Mouse (Mus musculus): ENCODE data around the gene Mgrn1.

Mgrn1 gene

GRCm38 (mm10) chr16:4885760-4886689 is at the start of gene Mgrn1:
Gene Mgrn1, plus strand, starts transcription at chr16:4886249.
- H3K9me3 ChIP-seq (ENCODE audit: low read length) = no peaks in the 10 kb centered on the region

DNA sequence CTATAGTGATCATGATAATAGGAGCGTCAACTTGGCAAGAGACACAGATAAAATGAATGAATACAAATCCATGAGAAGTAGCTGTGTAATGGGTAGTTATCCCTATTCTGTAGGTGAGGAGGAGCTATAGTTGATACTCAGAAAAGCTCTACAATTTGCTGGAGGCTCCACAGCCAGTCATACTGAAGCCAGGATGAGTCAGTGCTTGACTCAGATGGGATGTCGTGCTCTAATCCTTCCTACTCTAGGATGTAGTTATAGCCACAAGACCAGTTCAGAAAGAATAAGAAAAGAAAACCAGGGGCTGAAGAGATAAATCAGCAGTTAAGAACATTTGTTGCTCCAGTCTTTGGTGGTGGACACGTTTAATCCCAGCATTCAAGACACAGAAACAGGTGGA is 48.4 kb upstream of the Mgrn1 start:
- no peak for TF ChIP-seq POU5F1 (IDR thresholded peaks at IDR 0.05; ENCODE audit: borderline replicate concordance, low read length)
- no peak for TF ChIP-seq CTCF (conservative IDR thresholded peaks at IDR 0.05; ENCODE audit: low read length)
- no peak for TF ChIP-seq NANOG (IDR thresholded peaks at IDR 0.05; ENCODE audit: borderline replicate concordance, low read length)

More at GRCm38 (mm10) chr16:4885760-4886689, at the start of gene Mgrn1:
- Histone ChIP-seq H3K27me3 (ENCODE audit: insufficient read depth, low read length) (no peaks in the 10 kb centered on the region), H3K4me1 (replicated peaks; ENCODE audit: low read depth, low read length) (peaks cover 79% of the 10 kb centered on the region), H3K4me3 (replicated peaks; ENCODE audit: low read length) (peak within 1 kb of the TSS; percentile 94), H3K36me3 (ENCODE audit: insufficient read depth, low read length) (peaks cover 18% of the 10 kb centered on the region)
- TF ChIP-seq POU5F1 (IDR thresholded peaks at IDR 0.05; ENCODE audit: borderline replicate concordance, low read length) = no peak
- TF ChIP-seq CTCF (conservative IDR thresholded peaks at IDR 0.05; ENCODE audit: low read length) = no peak
- TF ChIP-seq NANOG (IDR thresholded peaks at IDR 0.05; ENCODE audit: borderline replicate concordance, low read length) = no peak

GRCm38 (mm10) chr16:4839552-4839951 is 46.5 kb upstream of the Mgrn1 start:
- Histone ChIP-seq H3K4me1 (replicated peaks; ENCODE audit: low read depth, low read length) (no peaks in the 10 kb centered on the region), H3K36me3 (ENCODE audit: insufficient read depth, low read length) (no peaks in the 10 kb centered on the region), H3K4me3 (replicated peaks; ENCODE audit: low read length) (no peak overlapping the region), H3K9me3 (ENCODE audit: low read length) (no peaks in the 10 kb centered on the region), H3K27me3 (ENCODE audit: insufficient read depth, low read length) (peaks cover 27% of the 10 kb centered on the region)
- TF ChIP-seq POU5F1 (IDR thresholded peaks at IDR 0.05; ENCODE audit: borderline replicate concordance, low read length) = no peak
- TF ChIP-seq NANOG (IDR thresholded peaks at IDR 0.05; ENCODE audit: borderline replicate concordance, low read length) = no peak
- no peak for TF ChIP-seq CTCF (conservative IDR thresholded peaks at IDR 0.05; ENCODE audit: low read length)

More for the DNA sequence above, 48.4 kb upstream of the Mgrn1 start:
- Histone ChIP-seq H3K36me3 (ENCODE audit: insufficient read depth, low read length) (no peaks in the 10 kb centered on the region), H3K27me3 (ENCODE audit: insufficient read depth, low read length) (peaks cover 31% of the 10 kb centered on the region), H3K4me1 (replicated peaks; ENCODE audit: low read depth, low read length) (no peaks in the 10 kb centered on the region), H3K9me3 (ENCODE audit: low read length) (no peaks in the 10 kb centered on the region), H3K4me3 (replicated peaks; ENCODE audit: low read length) (no peak overlapping the region)

- TF ChIP-seq CTCF (conservative IDR thresholded peaks at IDR 0.05; ENCODE audit: low read length) (no peak), NANOG (IDR thresholded peaks at IDR 0.05; ENCODE audit: borderline replicate concordance, low read length) (no peak), POU5F1 (IDR thresholded peaks at IDR 0.05; ENCODE audit: borderline replicate concordance, low read length) (no peak)
- no peaks in the 10 kb centered on the region for H3K9me3 ChIP-seq (ENCODE audit: low read length)
- no peak overlapping the region for H3K4me3 ChIP-seq (replicated peaks; ENCODE audit: low read length)
- peaks cover 23% of the 10 kb centered on the region for H3K27me3 ChIP-seq (ENCODE audit: insufficient read depth, low read length)
- no peaks in the 10 kb centered on the region for H3K4me1 ChIP-seq (replicated peaks; ENCODE audit: low read depth, low read length)
- H3K36me3 ChIP-seq (ENCODE audit: insufficient read depth, low read length) = no peaks in the 10 kb centered on the region
Measured at GRCm38 (mm10) chr16:4840231-4840630, 45.8 kb upstream of the Mgrn1 start.

- no peaks in the 10 kb centered on the region for H3K9me3 ChIP-seq (ENCODE audit: low read length)
- TF ChIP-seq CTCF (conservative IDR thresholded peaks at IDR 0.05; ENCODE audit: low read length) (no peak), NANOG (IDR thresholded peaks at IDR 0.05; ENCODE audit: borderline replicate concordance, low read length) (no peak), POU5F1 (IDR thresholded peaks at IDR 0.05; ENCODE audit: borderline replicate concordance, low read length) (no peak)
- H3K27me3 ChIP-seq (ENCODE audit: insufficient read depth, low read length) = peaks cover 31% of the 10 kb centered on the region
- no peaks in the 10 kb centered on the region for H3K36me3 ChIP-seq (ENCODE audit: insufficient read depth, low read length)
- H3K4me1 ChIP-seq (replicated peaks; ENCODE audit: low read depth, low read length) = no peaks in the 10 kb centered on the region; the same call in 1 of the 2 replicates
- no peak overlapping the region for H3K4me3 ChIP-seq (replicated peaks; ENCODE audit: low read length)
Measured at GRCm38 (mm10) chr16:4847041-4847440, 39.0 kb upstream of the Mgrn1 start.

DNA sequence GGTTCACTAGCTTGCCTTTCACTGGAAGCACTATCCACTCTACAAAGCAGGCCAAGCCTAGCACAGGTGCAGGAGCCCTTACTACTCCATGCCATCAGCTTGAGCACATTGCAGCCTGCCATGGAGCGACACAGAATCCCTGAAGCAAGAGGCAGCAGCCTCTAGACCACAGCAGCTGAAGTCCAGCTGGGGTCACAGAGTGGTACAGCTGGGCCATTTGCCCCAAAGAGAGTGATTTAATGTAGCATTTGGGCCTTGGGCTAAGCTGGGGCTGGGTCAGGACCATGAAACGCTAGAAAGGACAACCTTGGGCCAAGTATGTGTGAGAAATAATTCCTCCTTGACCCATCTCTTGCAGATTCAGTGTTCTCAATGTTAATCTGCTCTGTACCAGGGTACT is 38.0 kb upstream of the Mgrn1 start:
- H3K27me3 ChIP-seq (ENCODE audit: insufficient read depth, low read length) = peaks cover 33% of the 10 kb centered on the region
- no peak overlapping the region for H3K4me3 ChIP-seq (replicated peaks; ENCODE audit: low read length)
- no peaks in the 10 kb centered on the region for H3K9me3 ChIP-seq (ENCODE audit: low read length)
- no peaks in the 10 kb centered on the region for H3K36me3 ChIP-seq (ENCODE audit: insufficient read depth, low read length)
- TF ChIP-seq CTCF (conservative IDR thresholded peaks at IDR 0.05; ENCODE audit: low read length) (no peak), NANOG (IDR thresholded peaks at IDR 0.05; ENCODE audit: borderline replicate concordance, low read length) (no peak), POU5F1 (IDR thresholded peaks at IDR 0.05; ENCODE audit: borderline replicate concordance, low read length) (no peak)
- H3K4me1 ChIP-seq (replicated peaks; ENCODE audit: low read depth, low read length) = no peaks in the 10 kb centered on the region; the same call in 1 of the 2 replicates

DNA sequence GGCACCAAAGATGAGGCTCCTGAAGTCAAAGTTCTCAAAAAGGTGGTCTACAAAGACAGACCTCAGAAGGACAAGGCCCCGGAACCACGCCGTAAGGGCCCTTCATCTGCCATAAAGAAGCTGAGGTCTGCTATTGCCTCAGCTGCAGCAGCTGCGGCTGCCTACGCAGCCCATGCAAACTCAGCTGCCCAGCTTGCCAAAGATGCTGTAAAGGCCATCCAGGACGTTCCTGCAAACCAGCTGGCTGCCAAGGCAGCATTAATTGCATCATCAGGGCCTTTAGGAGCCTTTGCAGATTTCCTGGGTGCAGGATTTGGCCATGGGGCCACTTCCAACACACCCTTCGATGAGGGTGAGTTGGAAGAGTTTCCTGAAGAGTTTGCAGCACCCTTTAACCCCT is 35.7 kb upstream of the Mgrn1 start:
- no peaks in the 10 kb centered on the region for H3K9me3 ChIP-seq (ENCODE audit: low read length)
- TF ChIP-seq POU5F1 (IDR thresholded peaks at IDR 0.05; ENCODE audit: borderline replicate concordance, low read length) (no peak), CTCF (conservative IDR thresholded peaks at IDR 0.05; ENCODE audit: low read length) (no peak), NANOG (IDR thresholded peaks at IDR 0.05; ENCODE audit: borderline replicate concordance, low read length) (no peak)
- no peak overlapping the region for H3K4me3 ChIP-seq (replicated peaks; ENCODE audit: low read length)
- no peaks in the 10 kb centered on the region for H3K36me3 ChIP-seq (ENCODE audit: insufficient read depth, low read length)
- H3K4me1 ChIP-seq (replicated peaks; ENCODE audit: low read depth, low read length) = no peaks in the 10 kb centered on the region; the same call in 1 of the 2 replicates
- peaks cover 46% of the 10 kb centered on the region for H3K27me3 ChIP-seq (ENCODE audit: insufficient read depth, low read length)

GRCm38 (mm10) chr16:4850938-4851628 is 35.0 kb upstream of the Mgrn1 start:
- H3K9me3 ChIP-seq (ENCODE audit: low read length) = no peaks in the 10 kb centered on the region
- peaks cover 53% of the 10 kb centered on the region for H3K27me3 ChIP-seq (ENCODE audit: insufficient read depth, low read length)
- H3K36me3 ChIP-seq (ENCODE audit: insufficient read depth, low read length) = no peaks in the 10 kb centered on the region
- no peak overlapping the region for H3K4me3 ChIP-seq (replicated peaks; ENCODE audit: low read length)
- no peaks in the 10 kb centered on the region; the same call in 1 of the 2 replicates for H3K4me1 ChIP-seq (replicated peaks; ENCODE audit: low read depth, low read length)
- TF ChIP-seq POU5F1 (IDR thresholded peaks at IDR 0.05; ENCODE audit: borderline replicate concordance, low read length) (no peak), NANOG (IDR thresholded peaks at IDR 0.05; ENCODE audit: borderline replicate concordance, low read length) (no peak), CTCF (conservative IDR thresholded peaks at IDR 0.05; ENCODE audit: low read length) (no peak)
